Mouse (Mus musculus): ENCODE measurements around the gene Treml1. TPM values are rescaled to one million over a fixed set of nuclear protein-coding genes. Genes with fewer than 3 reads are reported as not detected.

Treml1 gene
- polyA plus RNA-seq, 2 experiments: 0.54 to 0.74 TPM

GRCm38 (mm10) chr17:48385786-48386461 is 26.2 kb downstream of the Treml1 start:
- Histone ChIP-seq H3K4me2 (replicated peaks; ENCODE audit: low read depth, low read length, severe bottlenecking) (no peak overlapping the region), H3K36me3 (ENCODE audit: control insufficient read depth, insufficient read depth, low read length) (peaks cover 48% of the 10 kb centered on the region), H3K9ac (ENCODE audit: low read depth, low read length, severe bottlenecking) (no peak overlapping the region), H3K27me3 (ENCODE audit: control insufficient read depth, insufficient read depth, low read length) (no peaks in the 10 kb centered on the region), H3K9me3 (ENCODE audit: control insufficient read depth, low read length) (no peaks in the 10 kb centered on the region), H3K27ac (replicated peaks; ENCODE audit: low read depth, low read length) (no peak overlapping the region), H3K4me1 (ENCODE audit: control insufficient read depth, insufficient read depth, low read length) (no peaks in the 10 kb centered on the region), H3K4me3 (replicated peaks; ENCODE audit: low read length) (no peak overlapping the region)
- WGBS: 88% methylated on average over 2 of the region's 2 CpGs
- ATAC-seq (ENCODE audit: low FRiP score, low read depth) (no peak), DNase-seq (ENCODE audit: low spot score) (no peak)
- TF ChIP-seq POLR2A (IDR thresholded peaks at IDR 0.05; ENCODE audit: borderline replicate concordance, extremely low read depth, insufficient read depth, insufficient read length): no peak

GRCm38 (mm10) chr17:48388666-48389065 is 28.9 kb downstream of the Treml1 start:
- H3K9me3 ChIP-seq (ENCODE audit: control insufficient read depth, low read length): no peaks in the 10 kb centered on the region
- no peak overlapping the region for H3K4me3 ChIP-seq (replicated peaks; ENCODE audit: low read length)
- no peak for TF ChIP-seq POLR2A (IDR thresholded peaks at IDR 0.05; ENCODE audit: borderline replicate concordance, extremely low read depth, insufficient read depth, insufficient read length)
- no peaks in the 10 kb centered on the region for H3K27me3 ChIP-seq (ENCODE audit: control insufficient read depth, insufficient read depth, low read length)
- DNase-seq (ENCODE audit: low spot score) (no peak), ATAC-seq (ENCODE audit: low FRiP score, low read depth) (no peak)
- H3K27ac ChIP-seq (replicated peaks; ENCODE audit: low read depth, low read length): no peak overlapping the region
- no peak overlapping the region for H3K4me2 ChIP-seq (replicated peaks; ENCODE audit: low read depth, low read length, severe bottlenecking)
- no peaks in the 10 kb centered on the region for H3K4me1 ChIP-seq (ENCODE audit: control insufficient read depth, insufficient read depth, low read length)
- H3K36me3 ChIP-seq (ENCODE audit: control insufficient read depth, insufficient read depth, low read length): peaks cover 75% of the 10 kb centered on the region
- H3K9ac ChIP-seq (ENCODE audit: low read depth, low read length, severe bottlenecking): no peak overlapping the region
- 84% methylated on average over 2 of the region's 2 CpGs for WGBS

GRCm38 (mm10) chr17:48389442-48389841 is 29.7 kb downstream of the Treml1 start:
- H3K4me3 ChIP-seq (replicated peaks; ENCODE audit: low read length): no peak overlapping the region
- H3K9me3 ChIP-seq (ENCODE audit: control insufficient read depth, low read length): no peaks in the 10 kb centered on the region
- H3K27ac ChIP-seq (replicated peaks; ENCODE audit: low read depth, low read length): no peak overlapping the region
- no peak for TF ChIP-seq POLR2A (IDR thresholded peaks at IDR 0.05; ENCODE audit: borderline replicate concordance, extremely low read depth, insufficient read depth, insufficient read length)
- H3K4me1 ChIP-seq (ENCODE audit: control insufficient read depth, insufficient read depth, low read length): no peaks in the 10 kb centered on the region
- H3K36me3 ChIP-seq (ENCODE audit: control insufficient read depth, insufficient read depth, low read length): peaks cover 83% of the 10 kb centered on the region
- H3K27me3 ChIP-seq (ENCODE audit: control insufficient read depth, insufficient read depth, low read length): no peaks in the 10 kb centered on the region
- H3K4me2 ChIP-seq (replicated peaks; ENCODE audit: low read depth, low read length, severe bottlenecking): no peak overlapping the region
- 91% methylated on average over 5 of the region's 5 CpGs for WGBS
- ATAC-seq (ENCODE audit: low FRiP score, low read depth): no peak
- no peak overlapping the region for H3K9ac ChIP-seq (ENCODE audit: low read depth, low read length, severe bottlenecking)
- no peak for DNase-seq (ENCODE audit: low spot score)

- Histone ChIP-seq H3K9me3 (ENCODE audit: control insufficient read depth, low read length) (no peaks in the 10 kb centered on the region), H3K4me1 (ENCODE audit: control insufficient read depth, insufficient read depth, low read length) (no peaks in the 10 kb centered on the region), H3K36me3 (ENCODE audit: control insufficient read depth, insufficient read depth, low read length) (peaks cover 95% of the 10 kb centered on the region), H3K27me3 (ENCODE audit: control insufficient read depth, insufficient read depth, low read length) (no peaks in the 10 kb centered on the region), H3K9ac (ENCODE audit: low read depth, low read length, severe bottlenecking) (no peak overlapping the region), H3K4me3 (replicated peaks; ENCODE audit: low read length) (no peak overlapping the region), H3K4me2 (replicated peaks; ENCODE audit: low read depth, low read length, severe bottlenecking) (no peak overlapping the region), H3K27ac (replicated peaks; ENCODE audit: low read depth, low read length) (no peak overlapping the region)
- DNase-seq (ENCODE audit: low spot score): no peak
- ATAC-seq (ENCODE audit: low FRiP score, low read depth): no peak
- no peak for TF ChIP-seq POLR2A (IDR thresholded peaks at IDR 0.05; ENCODE audit: borderline replicate concordance, extremely low read depth, insufficient read depth, insufficient read length)
- WGBS: 92% methylated on average over 5 of the region's 5 CpGs
Measured at GRCm38 (mm10) chr17:48391446-48391845, 31.7 kb downstream of the Treml1 start.

GRCm38 (mm10) chr17:48392616-48393015 is 32.9 kb downstream of the Treml1 start:
- DNase-seq (ENCODE audit: low spot score) (no peak), ATAC-seq (ENCODE audit: low FRiP score, low read depth) (no peak)
- Histone ChIP-seq H3K9ac (ENCODE audit: low read depth, low read length, severe bottlenecking) (no peak overlapping the region), H3K36me3 (ENCODE audit: control insufficient read depth, insufficient read depth, low read length) (peaks cover 91% of the 10 kb centered on the region), H3K4me3 (replicated peaks; ENCODE audit: low read length) (no peak overlapping the region), H3K4me2 (replicated peaks; ENCODE audit: low read depth, low read length, severe bottlenecking) (no peak overlapping the region), H3K4me1 (ENCODE audit: control insufficient read depth, insufficient read depth, low read length) (no peaks in the 10 kb centered on the region), H3K9me3 (ENCODE audit: control insufficient read depth, low read length) (no peaks in the 10 kb centered on the region), H3K27me3 (ENCODE audit: control insufficient read depth, insufficient read depth, low read length) (no peaks in the 10 kb centered on the region), H3K27ac (replicated peaks; ENCODE audit: low read depth, low read length) (no peak overlapping the region)
- no peak for TF ChIP-seq POLR2A (IDR thresholded peaks at IDR 0.05; ENCODE audit: borderline replicate concordance, extremely low read depth, insufficient read depth, insufficient read length)
- WGBS: 98% methylated on average over 3 of the region's 3 CpGs

Data from limb, embryonic 14.5 days (tissue).